Mouse (Mus musculus): ENCODE data around the gene Ecsit.

The Ecsit gene

GRCm38 (mm10) chr9:22050351-22050889, 34.8 kb downstream of the Ecsit start:
- DNase-seq, result peak; percentile 54 to 76

- DNase-seq, result no peak
Observed at GRCm38 (mm10) chr9:22049721-22050270, 35.4 kb downstream of the Ecsit start.

- DNase-seq, result no peak
Observed at GRCm38 (mm10) chr9:22049315-22049714, 35.9 kb downstream of the Ecsit start.

GRCm38 (mm10) chr9:22047329-22047728, 37.9 kb downstream of the Ecsit start:
- no peak for DNase-seq

- DNase-seq, result no peak
Observed at GRCm38 (mm10) chr9:22041832-22042231, 43.4 kb downstream of the Ecsit start.

GRCm38 (mm10) chr9:22037826-22038225, 47.4 kb downstream of the Ecsit start:
- DNase-seq, result peak in 1 of 2 experiments; percentile 43

- DNase-seq, result no peak
Observed at GRCm38 (mm10) chr9:22035300-22036044, 49.8 kb downstream of the Ecsit start.

GRCm38 (mm10) chr9:22030386-22030785, 54.9 kb downstream of the Ecsit start:
- no peak for DNase-seq

- no peak for DNase-seq
Observed at GRCm38 (mm10) chr9:22028467-22028866, 56.8 kb downstream of the Ecsit start.

- no peak for DNase-seq
Observed at GRCm38 (mm10) chr9:22024592-22024991, 60.6 kb downstream of the Ecsit start.
